Mouse (Mus musculus) kidney, embryonic 14.5 days (tissue): ENCODE data around the gene Itpripl1. TPM values are rescaled to one million over a fixed set of nuclear protein-coding genes. Genes with fewer than 3 reads are reported as not detected.
"Not testable (repeated sequence)": the region's sequence is repeated elsewhere in the genome, so short reads cannot be mapped to it uniquely, and the experiment has no call there.

Experiments used
- ATAC-seq: fragments of 200-750 bp; cut with Nextera tagmentation; 2 replicates; pipeline ENCODE4 v1.8.0; 2017; ENCODE audit warnings: moderate number of reproducible peaks, mild to moderate bottlenecking, moderate TSS enrichment, moderate library complexity; ENCODE audit not compliant: low FRiP score, low TSS enrichment
- H3K27ac ChIP-seq: fragments of 300-500 bp; sonication (generic); 2 replicates; pipeline ENCODE4 v1.5.1; 2014; ENCODE audit warnings: low read depth, mild to moderate bottlenecking, low read length, moderate library complexity, mixed read lengths
- H3K27me3 ChIP-seq: fragments of 300-500 bp; sonication (generic); 2 replicates; pipeline ENCODE4 v1.6.1; 2014; ENCODE audit warnings: mild to moderate bottlenecking, low read length; ENCODE audit not compliant: control insufficient read depth, insufficient read depth
- H3K36me3 ChIP-seq: fragments of 300-500 bp; sonication (generic); 2 replicates; pipeline ENCODE4 v1.6.1; 2014; ENCODE audit warnings: low read length, mixed read lengths; ENCODE audit not compliant: control insufficient read depth, insufficient read depth
- H3K4me1 ChIP-seq: fragments of 300-500 bp; sonication (generic); 2 replicates; pipeline ENCODE4 v1.6.1; 2014; ENCODE audit warnings: low read length, mixed read lengths; ENCODE audit not compliant: control insufficient read depth, insufficient read depth
- H3K4me2 ChIP-seq: fragments of 300-500 bp; sonication (generic); replicated peaks from 2 replicates; pipeline ENCODE4 v1.6.1; 2014; ENCODE audit warnings: low read depth, mild to moderate bottlenecking, low read length
- H3K4me3 ChIP-seq: fragments of 300-500 bp; sonication (generic); 2 replicates; pipeline ENCODE4 v1.5.1; 2014; ENCODE audit warnings: mild to moderate bottlenecking, low read length
- H3K9ac ChIP-seq: fragments of 300-500 bp; sonication (generic); 2 replicates; pipeline ENCODE4 v1.6.1; 2014; ENCODE audit warnings: low read depth, mild to moderate bottlenecking, low read length, moderate library complexity
- H3K9me3 ChIP-seq: fragments of 300-500 bp; sonication (generic); 2 replicates; pipeline ENCODE4 v1.6.1; 2016; ENCODE audit warnings: low read length; ENCODE audit not compliant: control insufficient read depth
- WGBS: fragments of 180-500 bp; shearing (Covaris S2); extraction: QIAGEN DNeasy Blood & Tissue Kit; methylation state at CpG from one replicate; pipeline ENCODE4 v1.1.7; 2014; 5-methylcytosine and 5-hydroxymethylcytosine counted together
- polyA plus RNA-seq: library from polyadenylated mRNA; unstranded; fragments of >200 nt; fragmentation: Nextera tagmentation; extraction: Ambion mirVana; gene quantifications from 2 replicates; pipeline ENCODE4 v1.2.1, GENCODE M21; 2014

The Itpripl1 gene
- polyA plus RNA-seq, 1 experiment from 2014 or later: 22.7 TPM

DNA sequence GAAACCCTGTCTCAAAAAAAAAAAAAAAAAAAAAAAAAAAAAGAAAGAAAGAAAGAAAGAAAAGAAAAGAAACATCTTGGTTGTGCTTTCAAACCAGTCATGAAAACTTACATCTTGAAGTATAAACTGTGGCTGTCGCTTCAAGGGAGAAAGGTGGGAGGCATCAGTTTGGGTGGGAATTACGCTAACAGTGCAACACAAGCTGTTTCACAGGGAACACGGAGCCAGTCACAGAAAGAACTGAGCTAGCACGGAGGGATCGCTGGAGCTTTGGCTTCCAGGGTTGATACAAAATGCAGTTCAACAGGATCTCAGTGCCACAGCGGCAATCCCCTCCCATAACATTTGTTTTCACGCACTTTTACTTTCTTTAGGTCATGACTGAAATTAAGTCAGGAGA, 3.2 kb downstream of the Itpripl1 start:
- H3K4me1 ChIP-seq: peaks cover 9% of the 10 kb centered on the region; the same call in 1 of the 2 replicates
- H3K9ac ChIP-seq: no peak overlapping the region
- ATAC-seq: no peak
- no peaks in the 10 kb centered on the region for H3K9me3 ChIP-seq
- H3K27me3 ChIP-seq: no peaks in the 10 kb centered on the region
- no peak overlapping the region for H3K4me3 ChIP-seq
- no peak overlapping the region for H3K27ac ChIP-seq
- 91% methylated on average over 7 of the region's 7 CpGs for WGBS
- no peak overlapping the region for H3K4me2 ChIP-seq
- H3K36me3 ChIP-seq: peaks cover 14% of the 10 kb centered on the region; the same call in 1 of the 2 replicates

DNA sequence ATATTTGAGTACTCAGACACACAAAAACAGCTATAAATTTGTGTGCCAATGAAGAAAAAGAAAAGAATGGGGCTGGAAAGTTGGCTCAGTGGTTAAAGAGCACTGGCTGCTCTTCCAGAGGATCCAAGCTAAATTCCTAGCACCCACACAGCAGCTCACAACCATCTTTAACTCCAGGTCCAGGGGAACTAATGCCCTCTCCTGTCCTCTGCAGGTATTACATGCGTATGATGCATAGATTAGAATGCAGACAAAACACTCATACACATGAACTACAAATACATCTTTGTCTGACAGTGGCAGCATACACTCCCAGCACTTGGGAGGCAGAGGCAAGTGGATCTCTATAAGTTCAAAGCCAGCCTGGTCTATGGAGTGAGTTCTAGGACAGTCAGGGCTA, 3.6 kb downstream of the Itpripl1 start:
- ATAC-seq: no peak
- Histone ChIP-seq H3K27me3 (no peaks in the 10 kb centered on the region), H3K4me1 (peaks cover 9% of the 10 kb centered on the region; the same call in 1 of the 2 replicates), H3K27ac (no peak overlapping the region), H3K4me2 (no peak overlapping the region), H3K9me3 (no peaks in the 10 kb centered on the region), H3K4me3 (no peak overlapping the region), H3K9ac (no peak overlapping the region), H3K36me3 (peaks cover 14% of the 10 kb centered on the region; the same call in 1 of the 2 replicates)
- WGBS: 96% methylated on average over 1 of the region's 1 CpGs

DNA sequence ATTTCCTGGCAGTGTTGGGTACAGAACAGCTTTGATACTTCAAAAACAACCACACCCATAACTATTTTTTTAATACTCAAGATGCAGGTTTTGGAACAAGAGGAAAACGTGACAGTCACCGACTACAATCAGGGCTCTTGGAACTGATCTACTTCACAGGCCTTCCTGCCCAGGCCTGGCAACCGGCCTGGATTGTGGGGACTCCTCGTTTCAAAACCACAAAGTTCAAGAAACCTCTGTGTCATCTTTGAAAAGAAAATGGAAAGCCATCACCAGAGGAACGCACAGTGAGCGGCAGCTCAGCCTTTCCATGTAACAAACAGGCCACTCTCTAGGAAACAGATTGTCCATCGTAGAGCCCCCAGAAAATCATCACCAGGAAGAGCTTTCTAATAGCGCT, 4.1 kb downstream of the Itpripl1 start:
- ATAC-seq: no peak
- H3K4me2 ChIP-seq: no peak overlapping the region
- WGBS: 95% methylated on average over 8 of the region's 8 CpGs
- no peaks in the 10 kb centered on the region for H3K27me3 ChIP-seq
- H3K9ac ChIP-seq: no peak overlapping the region
- peaks cover 14% of the 10 kb centered on the region; the same call in 1 of the 2 replicates for H3K36me3 ChIP-seq
- H3K4me3 ChIP-seq: no peak overlapping the region
- H3K27ac ChIP-seq: no peak overlapping the region
- H3K9me3 ChIP-seq: no peaks in the 10 kb centered on the region
- peaks cover 9% of the 10 kb centered on the region; the same call in 1 of the 2 replicates for H3K4me1 ChIP-seq

DNA sequence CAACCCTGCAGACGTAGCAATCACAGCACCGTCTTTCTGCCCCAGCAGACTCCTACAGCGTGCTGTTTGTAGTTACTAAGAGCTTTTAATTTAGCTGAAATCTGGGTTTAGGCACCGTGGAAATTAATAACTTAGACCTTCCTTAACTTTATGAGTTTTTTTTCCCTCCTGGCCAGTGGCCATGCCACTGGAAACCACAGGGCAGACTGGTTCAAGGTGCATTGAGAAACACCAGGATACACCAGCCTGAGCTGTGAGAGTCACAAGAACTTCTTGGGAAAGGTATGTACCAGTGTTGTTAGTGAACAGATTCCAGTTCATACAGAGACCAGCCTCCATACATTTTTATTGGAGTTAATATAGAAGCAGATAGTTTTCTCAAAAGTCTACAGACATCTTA, 4.8 kb downstream of the Itpripl1 start:
- H3K4me1 ChIP-seq: peaks cover 9% of the 10 kb centered on the region; the same call in 1 of the 2 replicates
- 78% methylated on average over 4 of the region's 4 CpGs for WGBS
- no peaks in the 10 kb centered on the region for H3K27me3 ChIP-seq
- no peak overlapping the region for H3K27ac ChIP-seq
- H3K36me3 ChIP-seq: peaks cover 14% of the 10 kb centered on the region; the same call in 1 of the 2 replicates
- H3K9ac ChIP-seq: no peak overlapping the region
- H3K4me2 ChIP-seq: no peak overlapping the region
- no peak overlapping the region for H3K4me3 ChIP-seq
- H3K9me3 ChIP-seq: no peaks in the 10 kb centered on the region
- no peak for ATAC-seq

DNA sequence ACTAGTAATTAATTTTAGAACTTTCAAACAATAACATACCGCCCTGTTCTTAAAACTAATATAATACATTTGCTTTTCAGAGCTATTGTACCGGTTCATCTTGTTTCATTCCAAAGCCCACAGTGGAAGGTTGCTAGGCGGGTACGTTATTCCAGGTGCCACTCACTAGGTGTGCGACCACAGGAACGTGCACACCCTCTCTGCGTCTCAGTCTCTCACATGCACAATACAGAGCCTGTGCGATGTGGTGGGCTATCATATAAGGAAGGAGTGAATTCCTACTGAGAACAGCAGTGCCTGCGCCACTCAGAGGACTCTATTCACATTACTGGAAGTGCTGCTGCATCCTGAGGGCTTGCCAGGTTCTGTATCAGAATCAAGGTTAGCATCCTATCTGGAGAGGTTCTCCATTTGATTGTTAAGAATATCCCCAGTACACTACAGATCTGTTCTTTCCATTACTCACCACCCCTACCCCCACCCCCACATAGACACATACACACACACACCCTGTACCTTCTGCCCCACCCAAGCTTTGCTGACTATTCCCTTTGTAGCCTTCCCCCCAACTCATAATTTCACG, 5.3 kb downstream of the Itpripl1 start:
- no peak overlapping the region for H3K27ac ChIP-seq
- H3K4me3 ChIP-seq: no peak overlapping the region
- H3K4me1 ChIP-seq: peaks cover 9% of the 10 kb centered on the region; the same call in 1 of the 2 replicates
- 82% methylated on average over 10 of the region's 10 CpGs for WGBS
- ATAC-seq: no peak
- no peak overlapping the region for H3K4me2 ChIP-seq
- no peaks in the 10 kb centered on the region for H3K9me3 ChIP-seq
- H3K9ac ChIP-seq: no peak overlapping the region
- peaks cover 14% of the 10 kb centered on the region; the same call in 1 of the 2 replicates for H3K36me3 ChIP-seq
- no peaks in the 10 kb centered on the region for H3K27me3 ChIP-seq

DNA sequence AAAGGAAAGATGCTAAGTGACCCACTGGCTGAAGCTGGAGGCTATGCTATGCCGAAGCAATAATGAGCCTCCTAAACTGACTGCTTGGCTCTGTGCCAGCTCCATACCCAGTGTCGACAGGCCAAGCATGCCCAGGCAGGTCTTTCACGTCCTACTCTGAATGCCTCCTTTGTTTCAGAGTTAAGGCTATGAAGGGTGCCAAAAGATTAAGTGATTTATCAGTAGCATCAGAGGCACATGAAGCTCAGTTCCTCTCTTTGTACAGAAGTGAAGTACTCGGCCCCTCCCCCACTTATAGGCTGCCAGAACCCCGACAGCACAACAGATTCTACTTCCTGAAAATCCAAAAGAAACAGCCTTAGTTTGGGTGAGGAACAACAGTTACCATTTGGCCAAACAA, 6.3 kb downstream of the Itpripl1 start:
- H3K9me3 ChIP-seq: no peaks in the 10 kb centered on the region
- peak overlapping the region; percentile 48; the same call in 1 of the 2 replicates for H3K27ac ChIP-seq
- no peak overlapping the region for H3K9ac ChIP-seq
- 25% methylated on average over 5 of the region's 5 CpGs for WGBS
- peak; percentile 47 for ATAC-seq
- H3K27me3 ChIP-seq: no peaks in the 10 kb centered on the region
- H3K4me3 ChIP-seq: no peak overlapping the region
- no peak overlapping the region for H3K4me2 ChIP-seq
- peaks cover 17% of the 10 kb centered on the region for H3K4me1 ChIP-seq
- H3K36me3 ChIP-seq: peaks cover 14% of the 10 kb centered on the region; the same call in 1 of the 2 replicates

DNA sequence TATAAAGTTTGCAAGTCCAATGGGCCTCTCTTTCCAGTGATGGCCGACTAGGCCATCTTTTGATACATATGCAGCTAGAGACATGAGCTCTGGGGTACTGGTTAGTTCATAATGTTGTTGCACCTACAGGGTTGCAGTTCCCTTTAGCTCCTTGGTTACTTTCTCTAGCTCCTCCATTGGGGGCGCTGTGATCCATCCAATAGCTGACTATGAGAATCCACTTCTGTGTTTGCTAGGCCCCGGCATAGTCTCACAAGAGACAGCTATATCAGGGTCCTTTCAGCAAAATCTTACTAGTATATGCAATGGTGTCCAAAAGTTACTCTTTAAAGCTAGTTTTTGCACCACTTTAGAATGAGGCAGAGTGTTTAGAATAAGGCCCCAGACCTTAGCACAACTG, 8.0 kb downstream of the Itpripl1 start:
- not testable (repeated sequence) for H3K9me3 ChIP-seq, H3K4me2 ChIP-seq, H3K27me3 ChIP-seq, ATAC-seq, H3K27ac ChIP-seq, H3K9ac ChIP-seq, H3K4me3 ChIP-seq, H3K36me3 ChIP-seq
- H3K4me1 ChIP-seq: peaks cover 21% of the 10 kb centered on the region
- WGBS: 43% methylated on average over 2 of the region's 3 CpGs

DNA sequence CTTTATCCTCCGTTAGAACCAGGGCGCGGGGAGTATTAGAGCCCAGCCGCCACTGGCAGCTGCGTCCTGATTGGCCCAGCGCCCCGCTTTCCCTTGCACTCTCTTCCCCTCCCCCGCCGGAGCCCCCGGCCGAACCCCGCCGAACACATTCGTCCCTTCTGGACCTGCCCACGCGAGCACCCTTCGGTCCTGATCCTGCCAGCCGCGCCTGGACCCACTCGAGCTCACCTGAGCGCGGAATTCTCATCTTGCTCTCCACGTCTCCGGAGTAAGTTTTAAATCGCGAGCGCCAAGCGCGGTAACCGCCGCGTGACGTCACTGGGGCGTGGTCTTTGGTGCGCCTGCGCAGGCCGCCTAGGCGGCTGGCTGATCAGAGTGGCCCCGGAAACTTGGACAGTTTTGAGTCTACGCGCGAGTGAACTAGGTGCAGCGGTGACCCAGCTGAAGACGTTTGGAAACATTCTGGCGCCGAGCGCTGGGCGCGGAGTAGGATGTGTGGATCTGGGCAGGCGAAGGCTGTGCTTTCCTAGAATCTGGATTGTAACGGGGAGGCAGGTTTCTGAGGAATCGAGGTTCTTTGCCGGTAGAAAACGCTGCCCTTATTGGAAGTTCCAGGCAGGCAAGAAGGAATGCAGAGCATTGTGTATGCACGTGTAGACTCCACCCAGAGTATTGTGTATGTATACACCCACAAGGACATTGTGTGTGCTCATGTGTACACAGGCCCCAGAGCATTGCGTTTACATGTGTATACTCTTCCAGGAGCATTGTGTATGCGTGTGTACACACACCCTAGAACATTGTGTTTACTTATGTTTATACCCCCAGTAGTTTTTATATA, 9.4 kb downstream of the Itpripl1 start, which contains the start of gene Ncaph:
Ncaph (minus strand) TSS at position 334 of the 841 bp plus-strand sequence.
- no peaks in the 10 kb centered on the region for H3K36me3 ChIP-seq
- 2% methylated on average over 56 of the region's 57 CpGs for WGBS
- peak; percentile 91 for ATAC-seq
- peaks cover 21% of the 10 kb centered on the region for H3K4me1 ChIP-seq
- no peaks in the 10 kb centered on the region for H3K9me3 ChIP-seq
- H3K27me3 ChIP-seq: no peaks in the 10 kb centered on the region
- peak within 1 kb of the TSS; percentile 62 for H3K4me3 ChIP-seq
- H3K27ac ChIP-seq: peak within 1 kb of the TSS; percentile 87
- H3K4me2 ChIP-seq: peak within 1 kb of the TSS; percentile 76
- H3K9ac ChIP-seq: peak within 1 kb of the TSS; percentile 72

DNA sequence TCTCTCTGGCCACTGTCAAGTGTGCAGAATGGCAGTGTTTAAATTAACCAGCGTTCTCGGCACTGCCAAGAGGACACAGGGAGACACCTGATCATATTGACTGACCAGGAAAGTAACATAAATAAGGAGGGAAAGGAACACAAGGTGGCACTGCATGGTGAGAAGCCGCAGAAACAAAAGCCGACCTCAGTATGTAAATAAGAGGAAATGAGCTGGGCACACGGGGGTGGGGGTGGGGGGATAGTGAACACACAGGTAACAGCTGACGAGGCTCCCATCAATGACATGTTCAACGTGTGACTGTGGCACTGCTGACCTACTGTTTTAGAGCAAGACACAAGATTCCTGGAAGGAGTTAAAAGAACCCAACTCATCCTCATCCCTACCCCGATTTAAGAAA, 11.9 kb downstream of the Itpripl1 start:
- 59% methylated on average over 8 of the region's 8 CpGs for WGBS
- H3K27me3 ChIP-seq: no peaks in the 10 kb centered on the region
- H3K4me3 ChIP-seq: no peak overlapping the region
- H3K9ac ChIP-seq: no peak overlapping the region
- H3K4me1 ChIP-seq: peaks cover 12% of the 10 kb centered on the region
- H3K4me2 ChIP-seq: no peak overlapping the region
- H3K27ac ChIP-seq: no peak overlapping the region
- H3K36me3 ChIP-seq: peaks cover 13% of the 10 kb centered on the region
- H3K9me3 ChIP-seq: no peaks in the 10 kb centered on the region
- no peak for ATAC-seq
